Mouse (Mus musculus) cortical plate, adult 2 months (tissue): ENCODE results near the gene Lyrm7.

Source experiments
- CTCF ChIP-seq: fragments of 200-500 bp; IDR thresholded peaks from 2 replicates; pipeline ENCODE4 v1.5.1; 2011; ENCODE audit warnings: mild to moderate bottlenecking, control low read depth, low read length; ENCODE audit not compliant: insufficient read depth; ENCODE audit errors: extremely low read depth
- POLR2A ChIP-seq: fragments of 200-500 bp; IDR thresholded peaks from 2 replicates; pipeline ENCODE4 v1.6.1; 2011; ENCODE audit warnings: mild to moderate bottlenecking, low read length, control low read depth; ENCODE audit not compliant: insufficient read depth; ENCODE audit errors: extremely low read depth

DNA sequence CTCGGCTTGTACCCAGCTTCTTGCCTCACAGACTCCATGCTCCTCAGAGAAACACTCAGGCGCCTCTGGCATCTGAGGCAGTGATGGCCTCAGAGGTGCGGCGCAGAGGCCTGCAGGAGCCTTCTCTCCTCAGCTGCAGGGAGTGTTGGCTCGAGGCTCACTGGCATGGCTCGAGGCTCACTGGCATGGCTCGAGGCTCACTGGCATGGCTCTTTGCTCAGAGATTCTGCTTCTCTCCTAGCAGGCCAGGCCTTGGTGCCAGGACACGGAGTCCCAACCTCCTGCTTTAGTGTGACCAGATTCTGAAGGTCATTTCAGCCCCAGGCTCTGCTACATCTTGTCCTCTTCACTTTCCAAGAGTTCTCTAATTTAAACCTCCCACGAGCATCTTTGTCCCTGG, 24.6 kb downstream of the Lyrm7 start:
- TF ChIP-seq POLR2A, result no peak
- TF ChIP-seq CTCF, result no peak
